Mouse (Mus musculus) frontal cortex, postnatal 25 days (tissue): ENCODE measurements around the gene Plrg1.

Source experiments
- DNase-seq, 2 experiments: peaks; one replicate each; pipeline ENCODE4 v3.0.0; 2022; ENCODE audit warnings: low spot score in 2 of 2

The Plrg1 gene

GRCm38 (mm10) chr3:83055281-83056038 is at the start of gene Plrg1:
Gene Plrg1, plus strand, starts transcription at chr3:83055522.
- DNase-seq = peak; percentile 95 to 98

DNA sequence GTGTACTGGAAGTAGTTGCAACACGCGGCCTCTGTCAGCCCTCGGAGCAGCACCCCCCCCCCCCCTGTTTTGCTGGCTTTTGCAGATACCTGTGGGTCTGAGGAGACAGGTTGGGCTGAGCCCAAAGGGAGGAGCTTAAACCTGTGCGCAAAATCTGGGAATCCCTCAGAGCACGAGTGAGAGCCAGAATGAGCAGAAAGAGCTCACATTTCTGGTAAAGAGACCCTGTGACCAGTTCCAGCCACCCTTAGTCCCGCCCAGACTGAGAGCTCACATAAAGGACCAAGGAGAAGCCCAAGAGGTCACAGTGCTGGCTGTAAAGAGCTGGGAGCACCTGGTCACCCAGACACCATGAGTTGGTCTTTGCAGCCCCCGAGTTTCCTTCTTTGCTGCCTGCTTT is 47.8 kb upstream of the Plrg1 start, which contains the start of gene Fgg:
TSS of gene Fgg (plus strand) at position 168 of the 400 bp plus-strand sequence.
- DNase-seq = no peak

DNA sequence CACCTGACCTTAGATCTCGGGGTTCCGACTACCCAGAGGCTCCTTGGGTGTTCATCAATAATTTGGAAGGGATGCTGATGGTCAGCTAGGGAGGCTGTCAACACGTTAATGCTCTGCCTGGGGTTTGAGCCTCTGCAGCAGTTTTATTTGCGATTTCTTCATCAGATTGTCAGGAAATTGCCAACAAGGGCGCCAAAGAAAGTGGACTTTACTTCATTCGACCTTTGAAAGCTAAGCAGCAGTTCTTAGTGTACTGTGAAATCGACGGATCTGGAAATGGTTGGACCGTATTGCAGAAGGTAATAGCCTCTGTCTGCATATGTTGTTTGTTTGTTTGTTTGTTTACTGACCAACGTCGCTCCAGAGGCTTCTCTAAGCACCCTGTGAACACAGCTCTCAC is 45.0 kb upstream of the Plrg1 start:
- DNase-seq = no peak

- no peak for DNase-seq
Observed at GRCm38 (mm10) chr3:83011136-83011535, 44.2 kb upstream of the Plrg1 start.

GRCm38 (mm10) chr3:83011565-83011964 is 43.8 kb upstream of the Plrg1 start:
- DNase-seq = no peak

- no peak for DNase-seq
Observed at GRCm38 (mm10) chr3:83012636-83013035, 42.7 kb upstream of the Plrg1 start.

DNA sequence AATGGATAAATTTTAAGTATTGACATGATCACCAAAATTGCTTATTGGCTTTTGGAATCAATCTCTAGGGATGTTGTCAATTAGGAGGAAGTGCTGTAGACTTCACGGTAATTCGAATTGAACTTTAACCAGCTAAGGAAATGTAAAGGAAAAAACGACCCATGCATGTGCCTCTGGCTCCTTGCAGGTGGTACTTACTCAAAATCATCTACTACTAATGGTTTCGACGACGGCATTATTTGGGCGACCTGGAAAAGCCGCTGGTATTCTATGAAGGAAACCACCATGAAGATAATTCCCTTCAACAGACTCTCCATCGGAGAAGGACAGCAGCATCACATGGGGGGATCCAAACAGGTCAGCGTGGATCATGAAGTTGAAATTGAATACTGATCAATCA is 41.4 kb upstream of the Plrg1 start:
- DNase-seq = no peak

- DNase-seq = no peak
Observed at GRCm38 (mm10) chr3:83016236-83016635, 39.1 kb upstream of the Plrg1 start.

GRCm38 (mm10) chr3:83020387-83020786 is 34.9 kb upstream of the Plrg1 start:
- DNase-seq = no peak

- no peak for DNase-seq
Observed at GRCm38 (mm10) chr3:83021176-83021575, 34.1 kb upstream of the Plrg1 start.

DNA sequence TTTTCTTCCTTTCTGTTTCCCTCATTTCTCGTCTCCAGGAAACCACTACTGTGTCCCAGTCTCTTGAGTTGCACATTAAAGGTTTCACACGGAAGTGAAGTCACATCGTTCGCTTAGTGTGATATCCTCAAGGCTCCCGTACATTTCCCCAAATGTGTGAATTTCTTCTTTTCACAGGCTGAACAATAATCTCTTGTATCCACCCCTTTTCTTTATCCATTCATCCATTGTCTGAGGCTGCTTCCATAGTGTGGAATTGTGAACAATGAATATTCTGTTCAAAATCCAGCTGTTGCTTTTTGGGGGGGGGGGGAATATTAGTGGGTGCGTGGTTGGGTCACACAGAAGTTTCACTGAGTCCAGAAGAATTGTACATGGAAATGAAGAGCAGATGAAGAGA is 30.3 kb upstream of the Plrg1 start:
- DNase-seq = no peak

DNA sequence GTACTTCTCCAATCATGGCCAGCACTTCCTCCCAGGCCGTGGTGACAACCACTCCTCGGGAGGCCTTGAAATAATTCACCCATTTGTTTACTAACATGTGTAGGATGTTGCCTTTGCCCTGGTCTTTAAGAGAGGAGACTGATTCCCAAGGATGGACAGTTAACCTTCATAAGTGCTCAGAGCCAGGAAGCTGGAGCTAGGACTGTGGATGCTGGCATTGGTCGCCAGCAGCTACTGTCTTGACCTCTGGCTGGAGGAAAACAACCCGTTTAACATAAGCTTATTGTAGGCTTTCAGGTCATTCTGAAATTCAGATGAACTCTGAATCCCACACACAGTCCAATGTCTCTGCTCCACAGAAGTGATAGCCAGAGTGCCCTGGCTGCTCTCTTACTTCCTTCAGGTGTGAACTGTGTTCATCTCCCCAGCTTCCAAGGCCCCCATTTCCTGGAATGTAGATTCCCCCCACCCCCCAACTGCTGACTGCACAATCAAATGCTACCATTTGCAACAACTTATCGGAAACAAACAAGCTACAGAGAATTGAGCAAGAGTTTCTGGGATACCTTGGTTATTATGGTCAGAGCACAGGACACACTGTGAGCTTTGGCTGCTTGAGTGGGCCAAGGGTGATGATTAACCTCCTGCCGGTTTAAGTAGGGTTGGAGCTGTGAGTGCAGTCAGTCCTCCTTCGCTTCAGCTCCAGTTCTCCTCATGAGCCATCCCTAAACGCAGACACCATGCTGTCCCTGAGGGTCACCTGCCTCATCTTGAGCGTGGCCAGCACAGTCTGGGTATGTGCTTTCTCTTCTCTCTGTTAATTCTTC is 29.6 kb upstream of the Plrg1 start, which contains the start of gene Fga:
TSS of gene Fga (plus strand) at position 602 of the 827 bp plus-strand sequence.
- no peak for DNase-seq

DNA sequence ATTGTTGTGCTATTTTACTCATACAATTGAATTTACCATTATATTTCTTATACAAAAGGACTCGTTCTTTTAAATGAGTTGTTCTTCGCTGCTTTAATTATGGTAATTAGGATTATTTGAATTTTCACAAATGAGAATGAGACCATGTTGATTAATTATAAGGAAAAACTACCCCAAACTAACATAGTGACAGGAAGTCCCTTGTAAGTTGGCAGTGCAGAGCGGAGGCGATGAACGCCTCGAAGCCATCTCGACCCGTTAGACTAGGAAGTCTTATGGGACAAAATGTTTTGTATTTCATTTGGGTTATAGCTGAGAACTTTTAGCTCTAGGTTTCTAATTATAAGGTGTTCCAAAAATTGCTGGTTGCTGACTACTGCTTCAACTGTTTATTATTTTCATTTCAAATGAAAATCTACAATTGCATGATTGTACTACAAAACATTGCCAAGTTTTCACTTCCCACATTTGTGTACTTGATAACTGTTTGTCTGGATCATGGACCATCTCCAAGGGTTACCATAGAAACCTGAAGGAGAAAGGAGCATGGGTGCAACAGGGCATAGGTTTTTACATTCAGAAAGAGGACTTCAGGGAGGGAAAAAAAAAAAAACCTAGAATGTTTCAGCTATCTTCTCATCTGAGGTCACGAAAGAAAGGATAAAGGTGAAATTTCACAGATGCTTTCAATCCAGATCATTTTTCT is 27.6 kb upstream of the Plrg1 start:
- no peak for DNase-seq

- DNase-seq = no peak
Observed at GRCm38 (mm10) chr3:83030331-83030730, 25.0 kb upstream of the Plrg1 start.

DNA sequence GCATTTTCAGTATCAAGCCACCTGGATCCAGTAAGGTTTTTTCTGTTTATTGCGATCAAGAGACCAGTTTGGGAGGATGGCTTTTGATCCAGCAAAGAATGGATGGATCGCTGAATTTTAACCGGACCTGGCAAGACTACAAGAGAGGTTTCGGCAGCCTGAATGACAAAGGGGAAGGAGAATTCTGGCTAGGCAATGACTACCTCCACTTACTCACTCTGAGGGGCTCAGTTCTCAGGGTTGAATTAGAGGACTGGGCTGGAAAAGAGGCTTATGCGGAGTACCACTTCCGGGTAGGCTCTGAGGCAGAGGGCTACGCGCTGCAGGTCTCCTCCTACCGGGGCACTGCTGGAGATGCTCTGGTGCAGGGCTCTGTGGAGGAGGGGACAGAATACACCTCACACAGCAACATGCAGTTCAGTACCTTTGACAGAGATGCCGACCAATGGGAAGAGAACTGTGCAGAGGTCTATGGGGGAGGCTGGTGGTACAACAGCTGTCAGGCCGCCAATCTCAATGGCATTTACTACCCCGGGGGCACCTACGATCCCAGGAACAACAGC is 22.5 kb upstream of the Plrg1 start:
- DNase-seq = no peak

- DNase-seq = no peak
Observed at GRCm38 (mm10) chr3:83033801-83034200, 21.5 kb upstream of the Plrg1 start.

DNA sequence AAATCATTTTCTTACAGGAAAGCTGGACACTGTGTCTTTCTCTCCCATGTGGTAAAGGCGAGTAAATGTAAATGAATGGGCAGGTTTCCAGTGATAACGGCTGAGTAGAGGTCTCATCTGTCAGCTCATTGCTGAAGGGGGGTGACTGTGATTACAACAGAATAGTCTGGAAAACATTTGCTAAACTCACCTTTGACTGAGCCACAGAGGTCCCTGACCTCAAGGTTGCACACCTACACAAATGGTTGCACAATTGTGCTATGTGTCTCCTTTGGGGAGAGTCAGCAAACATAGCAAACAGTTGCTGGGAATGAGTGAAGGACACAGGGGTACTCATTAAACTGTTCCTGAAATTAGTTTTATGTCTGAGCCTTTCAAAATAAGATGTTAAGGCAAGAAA is 16.5 kb upstream of the Plrg1 start:
- DNase-seq = no peak

DNA sequence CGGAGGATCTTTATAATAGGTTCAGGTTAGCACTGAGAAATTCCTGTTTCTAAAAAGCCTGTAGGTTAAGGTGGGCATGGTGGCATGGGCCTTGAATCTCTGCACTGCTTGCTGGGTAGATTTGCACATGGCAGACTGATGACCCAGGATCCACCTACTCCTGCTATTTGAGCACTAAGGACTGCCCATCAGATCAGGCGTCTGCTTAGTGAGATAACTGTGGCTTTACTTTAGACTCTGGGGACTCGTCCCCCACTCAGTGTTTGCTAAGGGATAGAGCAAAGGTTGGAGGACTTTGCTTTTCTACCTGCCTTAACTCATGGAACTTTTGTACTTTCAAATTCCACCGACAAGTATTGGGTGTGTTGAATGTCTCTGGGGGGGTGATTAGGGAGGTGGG is 15.7 kb upstream of the Plrg1 start:
- no peak for DNase-seq

GRCm38 (mm10) chr3:83042451-83042850 is 12.9 kb upstream of the Plrg1 start:
- DNase-seq = no peak

DNA sequence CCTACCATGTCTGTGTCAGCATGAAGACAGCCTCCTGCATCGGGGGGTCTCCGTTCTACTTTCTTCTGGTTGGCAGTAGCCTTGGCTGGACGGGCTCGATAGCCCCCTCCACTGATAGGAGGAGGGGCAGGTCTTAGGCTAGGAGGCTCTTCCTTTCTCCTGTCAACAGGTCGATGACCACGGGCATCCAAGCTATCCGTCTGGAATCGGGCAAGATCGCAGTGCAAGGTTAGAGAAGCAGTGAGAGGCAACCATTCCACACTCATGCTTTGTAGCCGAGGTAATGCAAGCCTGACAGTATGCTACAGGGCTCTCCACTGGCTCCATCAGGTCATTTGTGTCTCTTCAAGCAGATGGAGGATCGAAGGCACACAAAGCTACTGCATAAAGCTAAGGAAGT is 8.7 kb upstream of the Plrg1 start:
- DNase-seq = no peak

DNA sequence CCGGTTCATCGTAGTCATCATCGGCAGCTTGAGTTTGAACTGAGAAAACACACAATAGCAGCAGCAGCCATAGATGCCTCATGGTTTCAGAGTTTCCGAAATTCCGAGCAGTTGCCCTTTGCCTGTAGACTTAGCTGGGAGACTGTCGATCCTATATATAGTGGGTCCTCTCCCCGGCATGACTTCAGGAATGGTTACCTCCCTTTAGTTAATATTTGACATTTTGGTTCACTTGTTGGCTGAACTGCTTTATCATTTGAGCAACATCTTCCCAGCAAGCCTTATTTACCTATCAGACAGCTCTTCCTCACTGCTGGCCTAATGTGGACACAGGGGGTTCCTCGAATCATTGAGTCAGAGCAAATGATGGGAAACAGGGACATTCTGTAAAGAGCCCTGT is 5.6 kb upstream of the Plrg1 start, which contains the start of gene Fgb:
TSS of gene Fgb (minus strand) at position 184 of the 400 bp plus-strand sequence.
- DNase-seq = no peak

- DNase-seq = no peak
Observed at GRCm38 (mm10) chr3:83050661-83051060, 4.7 kb upstream of the Plrg1 start.
